Mouse (Mus musculus) testis, postnatal 14 days (tissue): Measurements from ENCODE around the gene Abcc2.
A peak's percentile ranks its signal among the peaks of the same experiment; 100 is the strongest.

Experiments used
- DNase-seq: peaks from one replicate; pipeline ENCODE4 v3.0.0; 2021; ENCODE audit warnings: low spot score

Gene Abcc2

DNA sequence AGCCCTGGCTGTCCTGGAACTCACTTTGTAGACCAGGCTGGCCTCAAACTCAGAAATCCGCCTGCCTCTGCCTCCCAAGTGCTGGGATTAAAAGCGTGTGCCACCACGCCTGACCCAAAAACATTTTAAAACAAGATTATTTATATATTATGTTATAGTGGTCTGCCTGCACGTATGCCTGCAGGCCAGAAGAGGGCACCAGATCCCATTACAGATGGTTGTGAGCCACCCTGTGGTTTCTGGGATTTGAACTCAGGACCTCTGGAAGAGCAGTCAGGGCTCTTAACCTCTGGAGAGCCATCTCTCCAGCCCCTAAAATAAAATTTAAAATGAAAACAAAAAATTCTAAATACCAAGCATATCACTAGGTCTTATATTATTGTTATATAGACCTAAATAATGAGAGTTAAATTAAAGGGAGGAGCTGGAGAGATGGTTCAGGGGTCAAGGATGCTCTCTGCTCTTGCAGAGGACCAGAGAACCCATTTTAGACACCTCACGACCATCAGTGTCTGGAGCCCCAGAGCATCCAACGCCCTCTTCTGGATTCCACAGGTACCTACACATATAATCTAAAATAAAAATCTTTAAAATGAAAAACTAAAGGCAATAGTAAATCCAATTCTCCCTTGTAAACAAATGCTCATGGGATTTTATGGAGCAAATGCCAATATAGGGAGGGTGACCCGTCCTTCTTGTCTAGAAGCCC, 71.0 kb downstream of the Abcc2 start:
- no peak for DNase-seq

- DNase-seq, result no peak
Measured at GRCm38 (mm10) chr19:43857347-43857746, 75.4 kb downstream of the Abcc2 start.

DNA sequence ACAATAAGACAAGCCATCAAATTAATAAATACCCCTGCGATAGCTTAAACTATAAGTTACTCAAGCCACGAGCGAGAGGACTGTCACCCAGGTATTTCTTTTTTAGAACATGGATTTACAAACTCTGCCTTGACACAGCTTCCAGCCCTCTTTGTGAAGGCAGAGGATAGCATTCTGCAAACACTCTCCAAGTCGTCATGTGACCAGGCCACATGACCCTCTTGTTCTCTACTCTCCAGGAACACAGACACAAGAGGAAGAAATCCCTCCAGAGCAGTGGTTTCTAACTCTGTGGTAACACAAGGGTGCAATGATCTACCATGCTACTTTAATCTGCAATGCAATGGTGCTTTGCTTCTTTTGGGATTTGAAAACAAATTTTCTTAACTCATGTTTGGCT, 88.4 kb downstream of the Abcc2 start:
- DNase-seq, result no peak

DNA sequence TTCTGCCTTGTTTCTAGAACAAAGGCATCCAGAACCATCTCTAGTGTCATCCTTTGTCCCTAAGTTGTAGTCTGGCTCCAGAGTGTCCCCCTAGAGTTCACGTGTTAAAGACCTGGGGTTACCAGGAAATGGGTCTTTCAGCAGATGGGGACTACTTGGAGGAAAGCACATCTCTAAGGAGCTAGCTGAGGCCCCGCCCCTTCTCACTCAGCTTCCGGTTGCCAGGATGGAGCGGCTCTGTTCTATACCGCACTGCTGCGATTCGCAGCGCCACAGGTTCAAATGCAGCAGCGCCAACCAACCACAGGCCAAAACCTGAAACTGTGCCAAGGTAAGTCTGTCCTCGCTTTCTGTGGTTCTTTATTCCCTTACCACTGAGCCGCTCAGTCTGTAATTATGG, 92.4 kb downstream of the Abcc2 start:
- DNase-seq, result no peak

DNA sequence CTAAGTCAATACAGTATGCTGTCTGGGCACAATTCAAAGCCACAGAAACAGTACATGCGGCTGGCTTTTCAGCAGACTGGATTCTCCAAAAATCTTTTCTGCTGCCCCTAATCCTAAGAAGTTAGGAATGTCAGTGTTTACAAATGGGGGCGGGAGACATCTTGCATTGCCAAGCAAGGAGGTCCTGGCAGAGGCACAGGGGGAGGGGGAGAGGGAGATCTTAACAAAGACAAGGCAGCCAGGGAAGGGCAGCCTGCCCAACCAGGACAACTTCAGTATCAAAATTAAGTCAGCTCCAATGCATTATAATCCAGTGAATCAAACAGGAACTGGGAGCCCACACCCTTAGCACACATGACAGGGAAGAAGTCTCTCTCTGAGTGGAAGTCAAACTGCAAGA, 94.0 kb downstream of the Abcc2 start:
- DNase-seq, result no peak

DNA sequence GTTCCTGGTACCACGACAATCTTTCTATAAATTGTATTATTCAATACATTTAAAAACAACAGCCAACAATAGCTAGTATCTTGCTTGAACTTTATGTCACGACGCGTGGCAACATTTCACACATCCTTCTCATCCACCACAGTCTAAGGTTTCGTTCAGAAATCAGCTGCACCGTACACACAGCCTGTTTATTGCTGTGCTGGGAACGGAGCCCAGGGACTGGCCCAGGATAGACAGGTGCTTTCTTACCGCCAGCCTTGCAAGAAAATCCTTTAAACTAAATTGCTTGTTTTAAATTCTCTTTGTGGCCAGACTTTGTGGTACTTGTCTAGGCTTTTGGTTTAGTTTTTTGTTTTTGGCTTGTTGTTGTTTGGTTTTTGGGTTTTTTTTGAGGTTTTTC, 95.4 kb downstream of the Abcc2 start:
- no peak for DNase-seq

DNA sequence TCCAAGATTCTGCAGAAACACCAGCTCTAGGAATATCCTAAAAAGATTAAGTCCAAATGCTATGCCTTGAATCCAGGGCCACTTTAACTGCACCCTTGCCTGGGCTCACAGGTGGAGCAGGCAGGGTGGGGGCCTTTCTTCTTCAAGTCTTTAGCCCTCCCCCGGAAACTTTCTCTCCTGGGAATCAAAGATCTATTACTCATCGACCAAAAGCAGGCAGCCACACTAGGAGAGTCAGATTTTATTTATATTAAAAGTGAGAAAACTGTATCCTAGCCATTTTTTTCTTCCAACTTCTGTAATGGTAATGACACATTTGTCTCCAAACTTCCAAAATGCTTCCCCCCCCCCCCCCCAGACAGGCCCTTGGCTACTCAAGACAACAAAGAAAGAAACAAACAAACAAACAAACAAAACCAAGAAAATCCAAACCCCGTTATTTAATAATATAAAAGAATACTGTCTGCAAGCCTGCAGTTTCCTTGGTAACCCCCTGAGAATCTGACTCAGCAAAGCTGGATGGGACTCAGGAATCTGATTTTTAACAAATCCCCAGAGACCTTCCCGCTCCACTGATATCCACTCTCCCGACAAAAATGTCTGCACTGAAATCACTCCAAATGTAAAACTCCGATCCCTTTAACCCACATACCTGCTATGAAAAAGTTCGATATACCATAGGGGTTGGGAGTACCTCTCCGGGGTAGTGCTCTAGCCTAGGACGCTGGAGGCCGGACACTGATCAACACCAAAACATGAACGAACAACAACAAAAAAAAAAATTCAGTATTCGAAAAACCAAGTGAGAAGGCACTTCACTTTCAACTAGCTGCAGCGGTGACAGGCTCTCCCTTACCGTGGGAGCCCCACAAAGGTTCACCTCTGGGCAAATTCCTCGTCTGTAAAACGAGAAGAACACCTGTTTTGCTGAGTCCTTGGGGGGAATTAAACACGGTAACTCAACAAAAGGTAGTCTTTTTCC, 96.4 kb downstream of the Abcc2 start:
- no peak for DNase-seq

DNA sequence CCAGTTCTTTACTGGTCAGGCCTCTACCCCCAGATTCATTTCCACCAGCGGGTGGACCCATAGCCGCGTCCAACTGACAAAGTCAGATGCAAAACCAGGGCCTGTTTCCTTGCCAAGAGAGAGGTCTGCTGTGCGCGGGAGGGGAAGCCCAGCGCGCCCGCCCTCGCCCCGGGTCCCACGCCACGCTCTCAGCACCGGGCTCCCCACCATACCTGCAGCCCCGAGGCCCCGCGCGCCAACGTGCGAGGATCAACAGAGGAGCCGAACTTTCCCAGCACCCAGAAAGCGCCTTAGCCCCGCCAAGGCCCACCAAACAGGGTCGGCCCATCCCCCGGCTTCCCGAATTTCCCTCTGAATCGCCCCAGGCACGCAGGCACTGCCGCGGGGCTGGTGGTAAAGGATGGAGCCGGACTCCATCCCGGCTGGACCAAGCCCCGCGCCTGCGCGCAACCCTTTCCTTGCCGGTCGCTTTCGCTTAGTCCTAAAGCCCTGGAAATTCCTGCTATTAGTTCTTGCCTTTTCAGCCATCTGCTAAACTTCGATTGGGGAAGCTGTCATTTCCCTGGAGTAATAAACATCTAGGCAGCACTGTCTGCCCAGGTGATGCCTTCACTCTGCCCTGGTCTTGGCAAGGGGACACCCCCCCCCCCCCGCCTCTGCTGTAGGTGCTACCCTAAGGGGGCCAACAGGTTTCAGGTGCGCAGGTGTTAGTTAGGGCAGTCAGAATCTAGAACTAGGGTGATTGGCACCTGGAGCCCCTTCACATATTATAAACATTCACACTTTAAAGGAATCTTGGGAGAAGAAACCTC, 97.6 kb downstream of the Abcc2 start:
- DNase-seq, result peak; percentile 70

DNA sequence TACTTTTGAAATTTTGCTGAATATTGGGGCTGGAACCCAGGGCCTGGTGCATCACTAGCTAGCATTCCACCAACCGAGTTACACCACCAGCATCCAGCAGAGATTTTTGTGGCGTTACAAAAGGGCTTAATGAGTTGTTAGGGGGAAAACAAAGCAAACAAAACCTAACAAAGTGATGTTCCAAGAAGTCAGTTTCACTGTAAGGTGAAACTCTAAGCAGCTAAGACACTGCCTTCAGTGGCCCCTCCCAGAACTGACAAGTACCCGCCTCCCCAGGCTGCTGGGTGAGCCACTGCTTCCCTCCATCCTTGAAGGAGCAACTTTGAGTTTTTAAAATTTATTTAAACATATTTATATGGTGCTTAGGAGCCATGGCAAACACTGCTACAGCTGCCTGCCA, 98.4 kb downstream of the Abcc2 start:
- no peak for DNase-seq

DNA sequence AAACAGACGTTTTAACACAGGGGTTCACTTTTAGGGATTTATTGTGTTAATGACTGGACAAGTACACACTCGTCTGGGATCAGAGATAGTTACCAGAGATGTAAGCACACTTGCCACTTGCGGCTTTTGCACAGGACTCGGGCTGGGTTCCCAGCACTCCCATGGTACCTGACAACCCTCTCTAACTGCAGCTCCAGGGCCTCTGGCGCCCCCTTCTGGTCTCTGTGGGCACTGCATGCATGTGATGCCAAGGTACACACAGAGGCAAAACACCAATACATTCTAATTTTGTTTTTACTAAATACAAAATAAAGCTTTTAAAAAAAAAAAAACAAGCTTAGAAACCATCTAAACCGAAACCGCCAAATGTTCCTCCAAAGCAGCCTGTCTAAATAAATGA, 99.6 kb downstream of the Abcc2 start:
- DNase-seq, result no peak

GRCm38 (mm10) chr19:43882895-43883573, 101.0 kb downstream of the Abcc2 start:
- no peak for DNase-seq

- DNase-seq, result no peak
Measured at GRCm38 (mm10) chr19:43884668-43885498, 102.9 kb downstream of the Abcc2 start.

GRCm38 (mm10) chr19:43886371-43887099, 104.5 kb downstream of the Abcc2 start:
- peak; percentile 67 for DNase-seq

DNA sequence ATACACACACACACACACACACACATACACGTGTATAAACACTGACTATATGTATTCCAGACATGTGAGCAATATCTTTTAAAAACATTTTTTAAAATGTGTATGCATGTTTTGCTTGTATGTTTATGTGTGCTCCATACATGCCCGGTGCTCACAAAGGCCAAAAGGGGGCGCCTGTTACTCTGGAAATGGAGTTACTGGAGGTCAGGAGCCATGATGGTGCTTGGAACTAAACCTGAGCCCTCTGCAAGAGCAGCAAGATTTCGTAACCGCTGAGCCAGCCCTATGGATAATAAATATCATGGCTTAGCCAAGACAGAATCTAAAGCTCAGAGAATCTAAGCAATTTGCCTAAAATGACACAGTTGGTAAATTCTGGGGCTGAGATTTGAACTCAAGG, 105.2 kb downstream of the Abcc2 start:
- no peak for DNase-seq

DNA sequence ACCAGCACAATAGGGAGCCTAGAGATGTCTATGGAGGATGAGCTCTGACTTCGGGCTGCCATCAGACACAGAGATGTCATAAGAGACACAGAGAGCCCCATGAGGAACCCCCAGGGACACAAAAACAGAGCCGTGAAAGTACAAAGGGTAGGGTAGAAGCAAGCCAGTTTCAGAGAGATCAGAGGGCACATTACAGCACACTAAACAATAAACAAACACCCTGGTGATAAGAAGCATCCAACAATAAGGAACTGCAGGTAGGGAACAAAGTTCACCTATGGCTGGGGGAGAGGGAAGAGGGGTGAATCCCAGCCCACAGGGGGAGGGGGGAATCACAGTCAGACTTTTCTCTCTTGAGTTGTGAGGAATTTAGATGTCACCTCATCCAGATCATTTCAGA, 105.7 kb downstream of the Abcc2 start:
- DNase-seq, result no peak
